Mouse (Mus musculus) cerebellum, adult 8-10 months (tissue): ENCODE measurements around the gene Gm36176.

ENCODE experiments used
- DNase-seq: peaks from one replicate; pipeline ENCODE4 v3.0.0; 2022

The Gm36176 gene

GRCm38 (mm10) chr10:77882553-77882952 is 36.0 kb downstream of the Gm36176 start:
- no peak for DNase-seq

DNA sequence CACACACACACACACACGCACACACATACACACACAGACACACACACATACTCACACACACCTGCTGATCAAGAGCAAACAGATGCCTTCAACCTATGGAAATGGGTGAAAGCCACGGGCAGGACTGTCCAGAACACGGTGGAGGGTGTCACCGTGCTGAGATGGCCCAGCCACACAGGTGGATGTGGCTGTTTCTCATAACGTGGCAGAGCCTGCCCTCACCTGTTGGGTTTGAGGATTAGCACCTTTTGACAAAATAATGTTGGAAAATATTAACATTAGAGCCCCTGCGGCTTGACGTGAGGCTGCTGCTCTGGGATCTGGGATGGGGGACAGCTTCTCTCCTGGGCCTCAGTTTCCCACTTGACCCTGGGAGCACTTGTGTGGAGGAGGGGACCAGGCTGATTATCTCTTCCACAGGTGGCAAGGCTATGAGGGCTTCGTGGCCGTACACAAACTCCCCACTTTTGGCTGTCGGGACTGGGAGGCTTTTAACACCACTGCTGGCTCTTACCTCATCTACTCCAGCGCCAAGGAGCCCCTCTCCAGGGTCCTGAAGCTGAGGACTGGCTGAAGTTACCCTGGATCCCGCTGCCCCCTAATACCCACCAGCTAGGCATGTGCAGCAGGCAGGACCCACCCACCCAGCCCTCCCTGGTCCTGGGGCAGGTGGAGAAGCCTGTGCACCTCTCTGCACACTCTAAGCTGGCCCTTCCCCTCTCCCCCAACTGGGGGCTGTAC is 39.6 kb downstream of the Gm36176 start:
- no peak for DNase-seq

- DNase-seq = no peak
Measured at GRCm38 (mm10) chr10:77890987-77891565, 44.5 kb downstream of the Gm36176 start.

DNA sequence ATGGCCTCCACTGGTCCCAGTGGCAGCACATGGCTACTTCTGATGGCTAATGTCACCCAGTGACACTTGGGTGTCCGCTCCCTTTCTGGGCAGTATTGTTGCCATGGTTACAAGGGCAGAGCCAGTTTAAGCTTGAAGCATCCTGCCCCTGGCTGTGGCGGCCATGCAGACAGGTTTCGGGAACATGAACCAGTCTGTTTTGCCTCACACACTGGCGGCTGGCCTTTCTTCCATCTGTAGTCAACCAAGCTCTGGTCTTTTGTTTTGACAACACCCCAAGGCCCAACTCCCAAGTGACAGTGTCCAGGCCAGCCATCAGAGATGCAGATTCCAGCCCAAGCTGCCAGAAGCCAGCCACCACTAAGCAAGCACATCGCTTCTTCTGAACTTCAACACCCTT is 49.0 kb downstream of the Gm36176 start:
- no peak for DNase-seq
